Comparison of ENCODE assay signal across 9 mouse cellular contexts in the genomic region with DNA sequence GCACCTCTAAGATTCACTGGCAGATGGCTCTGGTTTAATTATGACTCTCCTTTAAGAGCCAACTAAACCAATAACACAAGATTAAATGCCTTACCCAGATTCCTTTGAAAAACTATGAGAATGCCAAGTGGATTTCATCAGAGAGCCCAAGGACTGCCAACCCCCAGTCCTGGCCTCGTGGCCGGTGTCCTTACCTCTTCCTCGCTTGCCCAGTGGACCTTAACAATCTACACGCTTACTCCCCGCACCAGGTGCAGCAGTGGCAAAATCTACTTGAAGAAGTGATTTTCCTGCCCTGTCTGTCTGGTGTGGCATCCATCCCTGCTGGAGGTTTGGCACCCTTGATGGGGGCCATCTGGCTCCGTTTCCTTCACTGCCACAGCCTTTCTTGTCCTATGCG. TPM values are rescaled to one million over a fixed set of nuclear protein-coding genes. Genes with fewer than 3 reads are reported as not detected.
DNase-seq lines count a peak whose midpoint lies in the region; ATAC-seq lines count a peak whose summit lies in the region.
"Had no signal": no experiment of that assay in that cellular context is flagged by ENCODE, and none has a peak within 500 bp of the region (broad histone marks: within the 10 kb centered on the region; RNA-seq: fewer than 3 reads in every experiment).

No protein-coding gene starts in this region.

- H3K9ac ChIP-seq in heart, embryonic 13.5 days, result peak overlapping the region; percentile 47; the same call in 1 of the 2 replicates

- DNase-seq in heart, adult 8-10 months (ENCODE audit: low spot score), result no peak
- DNase-seq in ovary, adult 18-20 months (ENCODE audit: low spot score), result peak; percentile 24
- no peak for DNase-seq in ovary, postnatal 10 days (ENCODE audit: low spot score)
- peak; percentile 71 to 78 for DNase-seq in cerebellum, postnatal 25 days
- no peak for DNase-seq in neural tube, embryonic 10.5 days (ENCODE audit: extremely low spot score, low spot score)
- DNase-seq in thymus, postnatal 25 days, result no peak

- no peaks in the 10 kb centered on the region for H3K36me3 ChIP-seq in heart, embryonic 13.5 days

- H3K4me3 ChIP-seq in heart, embryonic 13.5 days, result no peak overlapping the region

- no peak for ATAC-seq in heart, embryonic 13.5 days (ENCODE audit: extremely low read depth, insufficient number of reproducible peaks, low FRiP score, low TSS enrichment)
- no peak for ATAC-seq in erythroid progenitor cell, adult 5-6 weeks (replicated peaks; ENCODE audit: low FRiP score, poor library complexity, severe bottlenecking)
- ATAC-seq: CD4-positive, CD25-positive, alpha-beta regulatory T cell, adult 4 months had no signal

- H3K4me2 ChIP-seq in heart, embryonic 13.5 days, result peak overlapping the region; percentile 3; the same call in 1 of the 2 replicates

- peaks cover 91% of the 10 kb centered on the region for H3K4me1 ChIP-seq in heart, embryonic 13.5 days

- peak overlapping the region; percentile 58 for H3K27ac ChIP-seq in heart, embryonic 13.5 days (replicated peaks)

- no peaks in the 10 kb centered on the region for H3K27me3 ChIP-seq in heart, embryonic 13.5 days (replicated peaks)

- no peaks in the 10 kb centered on the region for H3K9me3 ChIP-seq in heart, embryonic 13.5 days

- WGBS in heart, embryonic 13.5 days, result 77% methylated on average over 7 of the region's 7 CpGs

RNA-seq across cellular contexts. Expression of a gene that starts 53.3 kb away (rescaled TPM):
- 26.6 and 28.8 TPM in 2 replicates for polyA plus RNA-seq in heart, embryonic 13.5 days (2015; fragmentation: Nextera tagmentation; extraction: Ambion mirVana)
- total RNA-seq in heart, adult 8-10 months (2022), result 10 to 100 TPM; 33.6 to 43.1 (median 40.6) TPM
- total RNA-seq in erythroid progenitor cell, adult 5-6 weeks (2015; ENCODE audit: low replicate concordance), result 19.3 and 25.2 TPM in 2 replicates
- total RNA-seq in erythroid progenitor cell, adult 5-6 weeks (2017; ENCODE audit: low replicate concordance), result 5.8 and 13.2 TPM in 2 replicates
- polyA plus RNA-seq: CD4-positive, CD25-positive, alpha-beta regulatory T cell, adult 4 months had no signal

Comparison
In these comparisons a context has a peak if more than half of its experiments do, and no peak if none do; other contexts are left out.
1. DNase-seq: peak in ovary, adult 18-20 months (single experiment) and cerebellum, postnatal 25 days (2 of 2); none in heart, adult 8-10 months (single experiment), ovary, postnatal 10 days (single experiment), neural tube, embryonic 10.5 days (single experiment) and thymus, postnatal 25 days (single experiment).